Mouse (Mus musculus): ENCODE measurements at regions not wholly inside any gene's neighbourhood (a gene's known extent, or its start where the extent isn't known, plus 50 kb on each side); places are given as distances from the start of the nearest gene placed in this dataset.

GRCm38 (mm10) chr14:58675146-58675545 is 467.5 kb downstream of the 1700129C05Rik start:
- H3K4me1 ChIP-seq (ENCODE audit: control insufficient read depth in 1 of 2, insufficient read depth in 2 of 2): no peaks in the 10 kb centered on the region
- no peak overlapping the region for H3K27ac ChIP-seq (ENCODE audit: insufficient read depth, low read depth)
- dilution Hi-C loops (cut with MboI; ENCODE audit: extremely low pct_ligation_motif_present, extremely low pct_unique_long_range_greater_than_20kb, low sequenced_read_pairs): no loop called here
- H3K4me3 ChIP-seq (replicated peaks in 1 of 3; ENCODE audit: low read depth in 2 of 3, low read length in 2 of 3, poor library complexity in 1 of 3): no peak overlapping the region
- H3K9me3 ChIP-seq (replicated peaks; ENCODE audit: low read length): no peaks in the 10 kb centered on the region
- no peaks in the 10 kb centered on the region for H3K36me3 ChIP-seq (replicated peaks in 1 of 2; ENCODE audit: control insufficient read depth in 1 of 2, insufficient read depth in 1 of 2, low read length in 1 of 2)
- in situ Hi-C loops (cut with MboI; ENCODE audit: low pct_ligation_motif_present, low pct_unique_long_range_greater_than_20kb, low sequenced_read_pairs): loop anchor here (25.0 kb wide), 1 partner anchor 638 kb away; no protein-coding TSS in a partner anchor
- no peaks in the 10 kb centered on the region for H3K79me2 ChIP-seq (replicated peaks; ENCODE audit: control insufficient read depth, extremely low read depth, insufficient read depth, poor library complexity, severe bottlenecking)
- DNase-seq (ENCODE audit: extremely low read depth): no peak
- H3K4me2 ChIP-seq (ENCODE audit: insufficient read depth, low read depth, poor library complexity, severe bottlenecking): no peak overlapping the region
- no peaks in the 10 kb centered on the region for H3K27me3 ChIP-seq (replicated peaks)
- TF ChIP-seq ZMIZ1 (IDR thresholded peaks at IDR 0.05; ENCODE audit: low read depth, low read length) (no peak), MAZ (IDR thresholded peaks at IDR 0.05; ENCODE audit: low read depth, low read length) (no peak), MAX (IDR thresholded peaks at IDR 0.05; ENCODE audit: low read length) (no peak), CHD1 (IDR thresholded peaks at IDR 0.05; ENCODE audit: low read depth, low read length) (no peak), POLR2AphosphoS2 (IDR thresholded peaks at IDR 0.05; ENCODE audit: low read depth, low read length) (no peak), KAT2A (IDR thresholded peaks at IDR 0.05; ENCODE audit: insufficient replicate concordance, low read length) (no peak), E2F4 (IDR thresholded peaks at IDR 0.05; ENCODE audit: insufficient replicate concordance, low read depth, low read length) (no peak), EP300 (IDR thresholded peaks at IDR 0.05; ENCODE audit: low read length) (no peak), TCF12 (IDR thresholded peaks at IDR 0.05; ENCODE audit: low read depth, low read length) (no peak), MEF2A (IDR thresholded peaks at IDR 0.05; ENCODE audit: borderline replicate concordance, low read depth, low read length) (no peak), JUND (conservative IDR thresholded peaks at IDR 0.05; ENCODE audit: low read depth, low read length) (no peak), USF2 (conservative IDR thresholded peaks at IDR 0.05; ENCODE audit: low read depth, low read length) (no peak), ZC3H11A (IDR thresholded peaks at IDR 0.05; ENCODE audit: low read depth, low read length) (no peak), NRF1 (IDR thresholded peaks at IDR 0.05; ENCODE audit: low read depth, low read length) (no peak), SMC3 (IDR thresholded peaks at IDR 0.05; ENCODE audit: low read depth, low read length) (no peak), MYC (IDR thresholded peaks at IDR 0.05; ENCODE audit: low read depth, low read length) (no peak), ZKSCAN1 (IDR thresholded peaks at IDR 0.05; ENCODE audit: borderline replicate concordance, low read depth, low read length) (no peak), USF1 (IDR thresholded peaks at IDR 0.05; ENCODE audit: low read depth, low read length) (no peak), RCOR1 (conservative IDR thresholded peaks at IDR 0.05; ENCODE audit: low read depth, low read length) (no peak)
- no peak overlapping the region for H3K9ac ChIP-seq (ENCODE audit: insufficient read depth, low read depth)

- Histone ChIP-seq H3K27ac (ENCODE audit: insufficient read depth, low read depth) (no peak overlapping the region), H3K79me2 (replicated peaks; ENCODE audit: control insufficient read depth, extremely low read depth, insufficient read depth, poor library complexity, severe bottlenecking) (no peaks in the 10 kb centered on the region), H3K4me3 (replicated peaks in 1 of 3; ENCODE audit: low read depth in 2 of 3, low read length in 2 of 3, poor library complexity in 1 of 3) (no peak overlapping the region), H3K4me1 (ENCODE audit: control insufficient read depth in 1 of 2, insufficient read depth in 2 of 2) (no peaks in the 10 kb centered on the region), H3K9me3 (replicated peaks; ENCODE audit: low read length) (no peaks in the 10 kb centered on the region), H3K9ac (ENCODE audit: insufficient read depth, low read depth) (no peak overlapping the region), H3K36me3 (replicated peaks in 1 of 2; ENCODE audit: control insufficient read depth in 1 of 2, insufficient read depth in 1 of 2, low read length in 1 of 2) (no peaks in the 10 kb centered on the region), H3K4me2 (ENCODE audit: insufficient read depth, low read depth, poor library complexity, severe bottlenecking) (no peak overlapping the region), H3K27me3 (replicated peaks) (no peaks in the 10 kb centered on the region)
- dilution Hi-C loops (cut with MboI; ENCODE audit: extremely low pct_ligation_motif_present, extremely low pct_unique_long_range_greater_than_20kb, low sequenced_read_pairs) (no loop called here), in situ Hi-C loops (cut with MboI; ENCODE audit: low pct_ligation_motif_present, low pct_unique_long_range_greater_than_20kb, low sequenced_read_pairs) (no loop called here)
- TF ChIP-seq SMC3 (IDR thresholded peaks at IDR 0.05; ENCODE audit: low read depth, low read length): peak; percentile 36
- no peak for TF ChIP-seq SIN3A (IDR thresholded peaks at IDR 0.05; ENCODE audit: low read length)
- no peak for TF ChIP-seq ELF1 (IDR thresholded peaks at IDR 0.05; ENCODE audit: low read depth, low read length)
- TF ChIP-seq POLR2AphosphoS2 (IDR thresholded peaks at IDR 0.05; ENCODE audit: low read depth, low read length): no peak
- peak in 1 of 2 experiments; percentile 34; a peak in 2 of 4 replicates for TF ChIP-seq CTCF (conservative IDR thresholded peaks at IDR 0.05 in 1 of 2, IDR thresholded peaks at IDR 0.05 in 1 of 2; ENCODE audit: low read depth in 2 of 2, low read length in 2 of 2)
- no peak for TF ChIP-seq MEF2A (IDR thresholded peaks at IDR 0.05; ENCODE audit: borderline replicate concordance, low read depth, low read length)
- no peak for TF ChIP-seq POLR2A (IDR thresholded peaks at IDR 0.05; ENCODE audit: low read depth, low read length)
- no peak for TF ChIP-seq BHLHE40 (IDR thresholded peaks at IDR 0.05; ENCODE audit: low read depth, low read length)
- no peak for DNase-seq (ENCODE audit: extremely low read depth)
Measured at GRCm38 (mm10) chr14:58663946-58664345, 478.7 kb downstream of the 1700129C05Rik start.

All from CH12.LX (cell line).